Mouse (Mus musculus) hindbrain, embryonic 12.5 days (tissue): Measurements from ENCODE around the gene Polr2e. TPM values are rescaled to one million over a fixed set of nuclear protein-coding genes. Genes with fewer than 3 reads are reported as not detected.
A peak's percentile ranks its signal among the peaks of the same experiment; 100 is the strongest.
"Not testable (repeated sequence)": the region's sequence is repeated elsewhere in the genome, so short reads cannot be mapped to it uniquely, and the experiment has no call there.

Source experiments
- ATAC-seq: fragments of 200-750 bp; cut with Nextera tagmentation; 2 replicates; pipeline ENCODE4 v1.8.0; 2017; ENCODE audit warnings: moderate TSS enrichment; ENCODE audit not compliant: low FRiP score
- H3K27ac ChIP-seq: fragments of 300-500 bp; sonication (generic); 2 replicates; pipeline ENCODE4 v1.5.1; 2016; ENCODE audit warnings: mild to moderate bottlenecking
- H3K27me3 ChIP-seq: fragments of 300-500 bp; sonication (generic); 2 replicates; pipeline ENCODE4 v1.6.1; 2016; ENCODE audit warnings: mild to moderate bottlenecking
- H3K36me3 ChIP-seq: fragments of 300-500 bp; sonication (generic); 2 replicates; pipeline ENCODE4 v1.6.1; 2016; ENCODE audit warnings: mild to moderate bottlenecking
- H3K4me1 ChIP-seq: fragments of 300-500 bp; sonication (generic); 2 replicates; pipeline ENCODE4 v1.6.1; 2016
- H3K4me2 ChIP-seq: fragments of 300-500 bp; sonication (generic); replicated peaks from 2 replicates; pipeline ENCODE4 v1.6.1; 2016; ENCODE audit warnings: mild to moderate bottlenecking
- H3K4me3 ChIP-seq: fragments of 300-500 bp; sonication (generic); 2 replicates; pipeline ENCODE4 v1.5.1; 2016; ENCODE audit warnings: mild to moderate bottlenecking
- H3K9ac ChIP-seq: fragments of 300-500 bp; sonication (generic); 2 replicates; pipeline ENCODE4 v1.6.1; 2016; ENCODE audit warnings: mild to moderate bottlenecking, moderate library complexity
- H3K9me3 ChIP-seq: fragments of 300-500 bp; sonication (generic); replicated peaks from 2 replicates; pipeline ENCODE4 v1.6.1; 2016; ENCODE audit warnings: mild to moderate bottlenecking
- WGBS: fragments of 180-500 bp; shearing (Covaris S2); methylation state at CpG from one replicate; pipeline ENCODE4 v1.1.7; 2016; 5-methylcytosine and 5-hydroxymethylcytosine counted together
- polyA plus RNA-seq: library from polyadenylated mRNA; unstranded; fragments of >200 nt; fragmentation: Nextera tagmentation; extraction: Ambion mirVana; gene quantifications from 2 replicates; pipeline ENCODE4 v1.2.1, GENCODE M21; 2016

Gene Polr2e
- polyA plus RNA-seq, 1 experiment from 2014 or later = 171 TPM

- Histone ChIP-seq H3K4me1 (peaks cover 26% of the 10 kb centered on the region), H3K9ac (no peak overlapping the region; the same call in 1 of the 2 replicates), H3K36me3 (peaks cover 44% of the 10 kb centered on the region), H3K27ac (no peak overlapping the region), H3K4me2 (peak overlapping the region; percentile 71), H3K4me3 (no peak overlapping the region), H3K27me3 (no peaks in the 10 kb centered on the region), H3K9me3 (no peaks in the 10 kb centered on the region)
- WGBS = 80% methylated on average over 5 of the region's 5 CpGs
- no peak for ATAC-seq
Observed at GRCm38 (mm10) chr10:80055364-80055763, 15.8 kb upstream of the Polr2e start.

GRCm38 (mm10) chr10:80054911-80055310 lies 15.3 kb upstream of the Polr2e start:
- ATAC-seq, H3K27ac ChIP-seq, H3K9me3 ChIP-seq, H3K27me3 ChIP-seq: not testable (repeated sequence)
- Histone ChIP-seq H3K4me2 (peak overlapping the region; percentile 71), H3K4me3 (peak overlapping the region; percentile 87), H3K4me1 (peaks cover 26% of the 10 kb centered on the region), H3K9ac (peak overlapping the region; percentile 91), H3K36me3 (peaks cover 41% of the 10 kb centered on the region)
- WGBS = 9% methylated on average over 3 of the region's 3 CpGs

GRCm38 (mm10) chr10:80053831-80054815 lies 14.5 kb upstream of the Polr2e start:
- peak overlapping the region; percentile 87 for H3K4me3 ChIP-seq
- H3K4me2 ChIP-seq = peak overlapping the region; percentile 71
- H3K9ac ChIP-seq = peak overlapping the region; percentile 91
- 2% methylated on average over 76 of the region's 77 CpGs for WGBS
- no peaks in the 10 kb centered on the region for H3K9me3 ChIP-seq
- no peaks in the 10 kb centered on the region for H3K27me3 ChIP-seq
- H3K27ac ChIP-seq = peak overlapping the region; percentile 97
- peaks cover 26% of the 10 kb centered on the region for H3K4me1 ChIP-seq
- ATAC-seq = peak; percentile 51
- H3K36me3 ChIP-seq = peaks cover 35% of the 10 kb centered on the region

GRCm38 (mm10) chr10:80053259-80053780 lies 13.7 kb upstream of the Polr2e start:
- under 1% methylated on average over 47 of the region's 47 CpGs for WGBS

GRCm38 (mm10) chr10:80052374-80052764 lies 12.8 kb upstream of the Polr2e start:
- Histone ChIP-seq H3K4me1 (peaks cover 40% of the 10 kb centered on the region), H3K4me3 (no peak overlapping the region)

More at GRCm38 (mm10) chr10:80053259-80053780, 13.7 kb upstream of the Polr2e start:
- Histone ChIP-seq H3K36me3 (peaks cover 30% of the 10 kb centered on the region), H3K27me3 (no peaks in the 10 kb centered on the region), H3K4me2 (peak overlapping the region; percentile 71), H3K9ac (peak overlapping the region; percentile 91), H3K27ac (peak overlapping the region; percentile 97), H3K9me3 (no peaks in the 10 kb centered on the region), H3K4me3 (peak overlapping the region; percentile 87), H3K4me1 (peaks cover 31% of the 10 kb centered on the region)
- peak; percentile 96 for ATAC-seq

GRCm38 (mm10) chr10:80051618-80052373 lies 12.2 kb upstream of the Polr2e start:
- WGBS = 35% methylated on average over 14 of the region's 14 CpGs
- no peak for ATAC-seq
- H3K4me1 ChIP-seq = peaks cover 44% of the 10 kb centered on the region
- H3K9ac ChIP-seq = peak overlapping the region; percentile 42; the same call in 1 of the 2 replicates
- no peaks in the 10 kb centered on the region for H3K9me3 ChIP-seq
- no peak overlapping the region for H3K4me2 ChIP-seq
- peaks cover 7% of the 10 kb centered on the region; the same call in 1 of the 2 replicates for H3K27me3 ChIP-seq
- H3K4me3 ChIP-seq = no peak overlapping the region
- no peak overlapping the region for H3K27ac ChIP-seq
- peaks cover 15% of the 10 kb centered on the region for H3K36me3 ChIP-seq

More at GRCm38 (mm10) chr10:80052374-80052764, 12.8 kb upstream of the Polr2e start:
- 0 out of 2 replicates have a peak overlapping the region, but pooled peaks have one; percentile 66 for H3K27ac ChIP-seq
- peak overlapping the region; percentile 42; the same call in 1 of the 2 replicates for H3K9ac ChIP-seq
- 0 out of 2 replicates have a peak, but pooled peaks cover 1% of the 10 kb centered on the region for H3K27me3 ChIP-seq
- 86% methylated on average over 5 of the region's 5 CpGs for WGBS
- H3K9me3 ChIP-seq = no peaks in the 10 kb centered on the region
- no peak for ATAC-seq
- H3K4me2 ChIP-seq = no peak overlapping the region
- H3K36me3 ChIP-seq = peaks cover 21% of the 10 kb centered on the region

- Histone ChIP-seq H3K4me2 (no peak overlapping the region), H3K4me3 (no peak overlapping the region), H3K27ac (no peak overlapping the region), H3K9me3 (no peaks in the 10 kb centered on the region), H3K9ac (no peak overlapping the region), H3K4me1 (peaks cover 44% of the 10 kb centered on the region), H3K36me3 (peaks cover 9% of the 10 kb centered on the region; the same call in 1 of the 2 replicates), H3K27me3 (peaks cover 7% of the 10 kb centered on the region; the same call in 1 of the 2 replicates)
- 20% methylated on average over 15 of the region's 15 CpGs for WGBS
- ATAC-seq = no peak
Observed at GRCm38 (mm10) chr10:80050885-80051617, 11.5 kb upstream of the Polr2e start.

GRCm38 (mm10) chr10:80050244-80050643 lies 10.6 kb upstream of the Polr2e start:
- H3K27ac ChIP-seq = no peak overlapping the region
- no peak for ATAC-seq
- no peak overlapping the region for H3K4me2 ChIP-seq
- H3K9ac ChIP-seq = no peak overlapping the region
- no peak overlapping the region for H3K4me3 ChIP-seq
- peaks cover 1% of the 10 kb centered on the region; the same call in 1 of the 2 replicates for H3K36me3 ChIP-seq
- WGBS = 18% methylated on average over 6 of the region's 6 CpGs
- H3K27me3 ChIP-seq = peaks cover 7% of the 10 kb centered on the region; the same call in 1 of the 2 replicates
- peaks cover 38% of the 10 kb centered on the region for H3K4me1 ChIP-seq
- no peaks in the 10 kb centered on the region for H3K9me3 ChIP-seq

- WGBS = 53% methylated on average over 3 of the region's 3 CpGs
- Histone ChIP-seq H3K9me3 (no peaks in the 10 kb centered on the region), H3K4me3 (no peak overlapping the region), H3K27ac (peak overlapping the region; percentile 72), H3K9ac (no peak overlapping the region), H3K4me2 (0 out of 2 replicates have a peak overlapping the region, but pooled peaks have one; percentile 11), H3K27me3 (peaks cover 7% of the 10 kb centered on the region; the same call in 1 of the 2 replicates), H3K36me3 (no peaks in the 10 kb centered on the region), H3K4me1 (peaks cover 32% of the 10 kb centered on the region)
- no peak for ATAC-seq
Observed at GRCm38 (mm10) chr10:80048834-80049233, 9.2 kb upstream of the Polr2e start.

GRCm38 (mm10) chr10:80048396-80048795 lies 8.8 kb upstream of the Polr2e start:
- no peak for ATAC-seq
- Histone ChIP-seq H3K9me3 (no peaks in the 10 kb centered on the region), H3K36me3 (no peaks in the 10 kb centered on the region), H3K27ac (peak overlapping the region; percentile 72), H3K4me2 (0 out of 2 replicates have a peak overlapping the region, but pooled peaks have one; percentile 11), H3K9ac (no peak overlapping the region), H3K27me3 (peaks cover 7% of the 10 kb centered on the region; the same call in 1 of the 2 replicates), H3K4me1 (peaks cover 32% of the 10 kb centered on the region), H3K4me3 (no peak overlapping the region)
- 6% methylated on average over 5 of the region's 5 CpGs for WGBS

- peaks cover 7% of the 10 kb centered on the region; the same call in 1 of the 2 replicates for H3K27me3 ChIP-seq
- H3K4me3 ChIP-seq = no peak within 1 kb of the TSS
- H3K4me1 ChIP-seq = peaks cover 25% of the 10 kb centered on the region
- peak within 1 kb of the TSS; percentile 72 for H3K27ac ChIP-seq
- 50% methylated on average over 9 of the region's 9 CpGs for WGBS
- 0 out of 2 replicates have a peak within 1 kb of the TSS, but pooled peaks have one; percentile 4 for H3K4me2 ChIP-seq
- H3K9me3 ChIP-seq = no peaks in the 10 kb centered on the region
- H3K36me3 ChIP-seq = no peaks in the 10 kb centered on the region
- no peak within 1 kb of the TSS for H3K9ac ChIP-seq
- ATAC-seq = no peak
Observed at GRCm38 (mm10) chr10:80047041-80047565, 7.5 kb upstream of the Polr2e start, which contains the start of gene Gpx4. Gpx4 (plus strand) TSS chr10:80047166.
